Comparison of ENCODE assay signal across 15 mouse cellular contexts in genomic region chr3:26039696-26040095, GRCm38 (mm10).
"Had no signal": no experiment of that assay in that cellular context is flagged by ENCODE, and none has a peak within 500 bp of the region (broad histone marks: within the 10 kb centered on the region; RNA-seq: fewer than 3 reads in every experiment).

No protein-coding gene starts in this region.

- ATAC-seq: intestine, embryonic 15.5 days had no signal

- H3K4me3 ChIP-seq: intestine, embryonic 15.5 days; liver, embryonic 13.5 days; stomach, embryonic 15.5 days had no signal

- H3K27ac ChIP-seq: intestine, embryonic 15.5 days; liver, embryonic 13.5 days; stomach, embryonic 15.5 days had no signal

- DNase-seq: kidney, adult 11 months; kidney, adult 9 months; kidney, postnatal 14 days; kidney, postnatal 4 days; liver, embryonic 13.5 days; lung, adult 2 months; lung, postnatal 14 days; lung, postnatal 4 days; midbrain, embryonic 14.5 days; right cerebral cortex, postnatal 25 days; spleen, adult 18-20 months; thymus, adult 18-20 months; thymus, postnatal 36 days had no signal
